Mouse (Mus musculus) hindbrain, embryonic 14.5 days (tissue): ENCODE results near the gene Skap1. TPM values are rescaled to one million over a fixed set of nuclear protein-coding genes. Genes with fewer than 3 reads are reported as not detected.
A peak's percentile ranks its signal among the peaks of the same experiment; 100 is the strongest.
"Not testable (repeated sequence)": the region's sequence is repeated elsewhere in the genome, so short reads cannot be mapped to it uniquely, and the experiment has no call there.

ENCODE experiments used
- ATAC-seq: fragments of 200-750 bp; cut with Nextera tagmentation; 2 replicates; pipeline ENCODE4 v1.8.0; 2017; ENCODE audit warnings: moderate number of reproducible peaks, mild to moderate bottlenecking, moderate TSS enrichment, moderate library complexity; ENCODE audit not compliant: low FRiP score
- DNase-seq: peaks from one replicate; pipeline ENCODE4 v3.0.0-alpha.2; 2015; ENCODE audit warnings: low spot score
- H3K27ac ChIP-seq: fragments of 300-500 bp; sonication (generic); 2 replicates; pipeline ENCODE4 v1.5.1; 2014; ENCODE audit warnings: mild to moderate bottlenecking, moderate library complexity
- H3K27me3 ChIP-seq: fragments of 300-500 bp; sonication (generic); 2 replicates; pipeline ENCODE4 v1.6.1; 2014; ENCODE audit warnings: mild to moderate bottlenecking, low read length, mixed read lengths; ENCODE audit not compliant: control insufficient read depth, insufficient read depth
- H3K36me3 ChIP-seq: fragments of 300-500 bp; sonication (generic); replicated peaks from 2 replicates; pipeline ENCODE4 v1.6.1; 2014; ENCODE audit not compliant: control insufficient read depth, insufficient read depth
- H3K4me1 ChIP-seq: fragments of 300-500 bp; sonication (generic); replicated peaks from 2 replicates; pipeline ENCODE4 v1.6.1; 2014; ENCODE audit warnings: antibody characterized with exemption, low read length, mixed read lengths; ENCODE audit not compliant: control insufficient read depth, insufficient read depth
- H3K4me2 ChIP-seq: fragments of 300-500 bp; sonication (generic); replicated peaks from 2 replicates; pipeline ENCODE4 v1.6.1; 2014; ENCODE audit warnings: mild to moderate bottlenecking, moderate library complexity
- H3K4me3 ChIP-seq: fragments of 300-500 bp; sonication (generic); replicated peaks from 2 replicates; pipeline ENCODE4 v1.5.1; 2014; ENCODE audit warnings: mild to moderate bottlenecking, low read length
- H3K9ac ChIP-seq: fragments of 300-500 bp; sonication (generic); 2 replicates; pipeline ENCODE4 v1.6.1; 2014
- H3K9me3 ChIP-seq: fragments of 300-500 bp; sonication (generic); 2 replicates; pipeline ENCODE4 v1.6.1; 2016; ENCODE audit warnings: low read length; ENCODE audit not compliant: control insufficient read depth
- WGBS: fragments of 180-500 bp; shearing (Covaris S2); extraction: QIAGEN DNeasy Blood & Tissue Kit; methylation state at CpG from one replicate; pipeline ENCODE4 v1.1.7; 2014; 5-methylcytosine and 5-hydroxymethylcytosine counted together
- polyA plus RNA-seq: library from polyadenylated mRNA; unstranded; fragments of >200 nt; fragmentation: Nextera tagmentation; extraction: Ambion mirVana; gene quantifications from 2 replicates; pipeline ENCODE4 v1.2.1, GENCODE M21; 2014

Skap1 gene
- polyA plus RNA-seq, 1 experiment from 2014 or later: 10.3 TPM

DNA sequence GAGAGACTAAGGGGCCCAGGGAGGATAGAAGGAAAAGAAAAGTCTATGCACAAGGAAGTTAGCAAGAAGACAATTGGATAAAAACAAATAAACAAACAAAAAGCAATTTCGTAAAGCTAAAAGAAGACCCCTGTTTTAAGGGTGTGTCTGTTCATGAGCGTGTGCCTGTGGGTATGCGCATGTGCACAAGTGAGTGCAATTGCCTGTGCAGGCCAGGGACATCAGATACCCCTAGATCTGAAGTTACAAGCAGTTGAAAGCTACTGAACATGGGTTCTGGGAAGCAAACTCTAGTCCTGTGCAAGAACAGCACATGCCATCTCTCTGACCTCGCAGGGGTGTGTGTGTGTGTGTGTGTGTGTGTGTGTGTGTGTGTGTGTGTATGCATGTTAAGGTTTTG, 233.1 kb downstream of the Skap1 start:
- H3K27ac ChIP-seq: no peak overlapping the region
- DNase-seq (no peak), ATAC-seq (no peak)
- no peak overlapping the region for H3K4me2 ChIP-seq
- H3K27me3 ChIP-seq: no peaks in the 10 kb centered on the region
- peaks cover 9% of the 10 kb centered on the region for H3K4me1 ChIP-seq
- no peaks in the 10 kb centered on the region for H3K9me3 ChIP-seq
- no peak overlapping the region for H3K4me3 ChIP-seq
- H3K36me3 ChIP-seq: no peaks in the 10 kb centered on the region
- 85% methylated on average over 4 of the region's 4 CpGs for WGBS
- no peak overlapping the region for H3K9ac ChIP-seq

DNA sequence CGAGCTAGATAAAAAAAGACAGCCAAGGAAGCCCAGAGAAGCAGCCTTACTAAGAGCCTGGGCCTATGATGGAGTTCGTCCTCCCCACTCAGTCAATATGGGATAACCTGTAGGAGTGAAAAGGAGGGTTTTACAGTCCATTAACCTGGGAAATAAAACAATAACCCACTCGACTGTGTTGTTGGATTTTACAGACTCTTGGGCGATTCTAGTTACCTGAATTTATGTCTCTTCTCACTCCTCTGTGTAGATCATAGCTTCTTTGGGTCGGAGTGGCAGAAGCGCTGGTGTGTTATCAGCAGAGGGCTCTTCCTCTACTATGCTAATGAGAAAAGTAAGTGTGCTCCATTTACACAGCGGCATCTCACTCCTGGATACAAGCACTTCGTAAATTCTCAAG, 239.4 kb downstream of the Skap1 start:
- 84% methylated on average over 8 of the region's 8 CpGs for WGBS
- H3K9ac ChIP-seq: no peak overlapping the region
- H3K9me3 ChIP-seq: no peaks in the 10 kb centered on the region
- H3K4me1 ChIP-seq: no peaks in the 10 kb centered on the region
- H3K27ac ChIP-seq: no peak overlapping the region
- H3K4me2 ChIP-seq: no peak overlapping the region
- H3K36me3 ChIP-seq: no peaks in the 10 kb centered on the region
- no peaks in the 10 kb centered on the region for H3K27me3 ChIP-seq
- ATAC-seq (no peak), DNase-seq (no peak)
- H3K4me3 ChIP-seq: no peak overlapping the region

DNA sequence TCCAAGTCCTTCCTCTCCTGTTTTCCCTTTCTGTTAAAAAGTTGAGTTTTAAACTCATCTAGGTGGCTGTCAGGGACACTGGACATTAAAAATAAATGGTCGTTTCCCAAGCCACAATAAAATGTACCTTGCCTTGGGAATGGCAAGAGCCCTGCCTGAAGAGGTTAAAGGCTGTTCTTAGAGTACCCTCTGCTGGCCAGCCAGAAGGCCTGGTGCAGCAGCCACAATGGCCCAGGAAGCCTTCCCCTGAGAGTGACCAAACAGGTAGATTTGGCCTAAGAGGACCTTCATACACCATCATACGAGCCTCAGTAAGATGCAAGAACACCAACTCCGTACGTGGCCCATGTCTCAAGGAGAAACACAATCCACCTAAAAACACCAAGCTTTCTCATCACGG, 246.9 kb downstream of the Skap1 start:
- H3K4me3 ChIP-seq: no peak overlapping the region
- H3K4me2 ChIP-seq: no peak overlapping the region
- no peak overlapping the region for H3K9ac ChIP-seq
- WGBS: 69% methylated on average over 5 of the region's 5 CpGs
- H3K27ac ChIP-seq: 0 out of 2 replicates have a peak overlapping the region, but pooled peaks have one; percentile 49
- no peaks in the 10 kb centered on the region for H3K9me3 ChIP-seq
- peaks cover 11% of the 10 kb centered on the region for H3K4me1 ChIP-seq
- no peaks in the 10 kb centered on the region for H3K36me3 ChIP-seq
- no peak for ATAC-seq
- no peaks in the 10 kb centered on the region for H3K27me3 ChIP-seq
- DNase-seq: no peak

DNA sequence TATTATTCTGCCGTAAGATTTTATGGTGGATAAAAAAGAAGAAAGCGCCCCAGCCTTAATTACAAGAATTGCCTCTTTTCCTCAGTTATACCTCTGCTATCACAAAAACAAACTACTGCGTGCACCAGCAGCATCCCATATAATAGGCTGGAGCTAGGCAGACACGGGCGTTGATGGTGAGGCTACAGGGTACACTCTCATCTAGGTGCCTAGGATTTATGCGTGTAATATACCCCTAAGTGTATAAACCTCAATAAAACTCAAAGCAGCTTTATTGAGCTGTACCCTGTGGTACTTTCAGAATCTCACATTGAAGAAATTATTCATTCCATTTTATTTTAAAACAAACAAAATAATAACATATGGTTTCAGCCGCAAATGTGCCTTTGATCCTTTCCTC, 247.3 kb downstream of the Skap1 start:
- DNase-seq: no peak
- no peaks in the 10 kb centered on the region for H3K9me3 ChIP-seq
- H3K36me3 ChIP-seq: no peaks in the 10 kb centered on the region
- peak overlapping the region; percentile 49; the same call in 1 of the 2 replicates for H3K27ac ChIP-seq
- ATAC-seq: no peak
- H3K4me3 ChIP-seq: no peak overlapping the region
- WGBS: 83% methylated on average over 7 of the region's 7 CpGs
- no peak overlapping the region for H3K9ac ChIP-seq
- H3K4me1 ChIP-seq: peaks cover 11% of the 10 kb centered on the region
- no peak overlapping the region for H3K4me2 ChIP-seq
- H3K27me3 ChIP-seq: no peaks in the 10 kb centered on the region

DNA sequence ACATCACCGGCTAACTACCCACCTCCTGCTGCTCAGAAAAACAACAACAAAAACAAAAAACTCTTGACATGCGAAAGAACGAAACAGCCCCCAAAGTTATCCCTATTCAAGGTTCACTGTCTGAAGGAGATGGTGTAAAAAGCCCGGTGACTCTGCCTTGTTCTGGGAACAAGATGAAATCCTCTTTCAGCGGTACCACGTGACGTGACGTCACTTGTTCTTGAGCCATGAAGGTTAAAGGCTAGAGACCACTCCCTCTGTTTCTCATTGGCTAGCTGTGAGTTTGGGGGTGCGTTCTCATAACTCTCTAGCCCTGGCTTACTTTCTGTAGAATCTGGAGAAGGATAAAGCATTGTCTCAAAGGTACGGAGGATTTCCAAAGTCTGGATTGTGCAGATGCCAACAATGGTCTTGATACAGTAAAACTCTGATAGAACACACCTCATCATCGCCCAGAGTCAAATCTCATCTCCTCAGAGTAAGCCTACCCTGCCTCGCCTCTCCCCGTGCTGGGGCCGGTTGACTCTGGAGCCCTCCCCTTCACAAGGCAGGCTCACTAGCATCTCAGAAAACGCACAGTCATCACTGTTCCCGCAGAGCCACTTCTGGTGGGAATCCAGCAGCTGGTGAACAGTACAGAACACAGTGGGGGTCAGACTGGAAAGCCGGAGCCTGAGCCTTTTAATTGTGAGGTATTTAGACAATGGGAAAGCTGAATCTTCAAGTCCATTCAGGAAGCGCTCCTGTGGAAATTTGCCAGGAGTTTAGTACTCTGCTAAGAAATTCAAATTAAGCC, 249.0 kb downstream of the Skap1 start:
- Histone ChIP-seq H3K4me1 (peaks cover 11% of the 10 kb centered on the region), H3K36me3 (no peaks in the 10 kb centered on the region), H3K4me2 (0 out of 2 replicates have a peak overlapping the region, but pooled peaks have one; percentile 6), H3K9ac (no peak overlapping the region), H3K4me3 (no peak overlapping the region), H3K27me3 (no peaks in the 10 kb centered on the region), H3K9me3 (no peaks in the 10 kb centered on the region), H3K27ac (peak overlapping the region; percentile 73)
- 45% methylated on average over 18 of the region's 18 CpGs for WGBS
- DNase-seq (peak; percentile 60), ATAC-seq (peak; percentile 31; the same call in 1 of the 2 replicates)

DNA sequence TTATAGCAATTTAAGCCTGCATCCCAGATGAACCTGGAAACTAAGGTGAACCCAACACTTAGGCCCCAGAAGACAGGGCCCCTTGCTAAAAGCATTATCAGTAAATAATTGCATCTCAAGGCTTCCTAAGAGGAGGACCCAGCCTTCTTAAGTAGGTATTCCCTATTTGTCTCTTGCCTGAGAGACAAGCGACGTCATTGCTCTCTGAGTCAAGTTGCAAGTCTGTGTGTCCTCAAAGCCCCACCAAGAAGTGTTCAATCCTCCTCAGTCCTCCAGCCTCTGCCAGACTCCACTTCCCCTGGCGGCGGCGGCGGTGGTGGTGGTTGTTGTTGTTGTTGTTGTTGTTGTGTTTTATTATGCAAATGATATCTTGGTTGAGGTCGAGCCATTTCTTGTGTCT, 249.6 kb downstream of the Skap1 start:
- H3K9ac ChIP-seq: no peak overlapping the region
- H3K4me2 ChIP-seq: no peak overlapping the region
- no peaks in the 10 kb centered on the region for H3K9me3 ChIP-seq
- no peaks in the 10 kb centered on the region for H3K36me3 ChIP-seq
- H3K4me1 ChIP-seq: peaks cover 11% of the 10 kb centered on the region
- H3K27ac ChIP-seq: peak overlapping the region; percentile 73
- WGBS: 54% methylated on average over 7 of the region's 7 CpGs
- no peak overlapping the region for H3K4me3 ChIP-seq
- ATAC-seq: no peak
- H3K27me3 ChIP-seq: no peaks in the 10 kb centered on the region
- no peak for DNase-seq

DNA sequence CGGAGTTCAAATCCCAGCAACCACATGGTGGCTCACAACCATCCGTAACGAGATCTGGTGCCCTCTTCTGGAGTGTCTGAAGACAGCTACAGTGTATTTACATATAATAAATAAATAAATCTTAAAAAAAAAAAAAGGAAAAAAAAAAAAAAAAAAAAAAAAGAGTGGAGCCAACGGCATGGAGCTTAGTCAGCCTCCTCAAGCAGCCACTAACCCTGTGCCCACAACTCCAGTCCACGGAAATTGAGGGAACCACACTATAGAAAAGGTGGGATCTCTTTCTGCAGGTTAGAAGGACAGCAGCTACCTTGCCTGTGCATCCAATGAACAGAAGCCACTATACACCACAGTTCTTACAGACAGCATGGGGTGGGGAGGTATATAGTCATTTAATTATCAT, 250.8 kb downstream of the Skap1 start:
- Histone ChIP-seq H3K4me1 (peaks cover 11% of the 10 kb centered on the region), H3K27ac (peak overlapping the region; percentile 66; the same call in 1 of the 2 replicates)
- H3K36me3 ChIP-seq, H3K9ac ChIP-seq, H3K4me2 ChIP-seq, H3K27me3 ChIP-seq, ATAC-seq, H3K9me3 ChIP-seq, H3K4me3 ChIP-seq, DNase-seq: not testable (repeated sequence)
- 83% methylated on average over 2 of the region's 5 CpGs for WGBS

DNA sequence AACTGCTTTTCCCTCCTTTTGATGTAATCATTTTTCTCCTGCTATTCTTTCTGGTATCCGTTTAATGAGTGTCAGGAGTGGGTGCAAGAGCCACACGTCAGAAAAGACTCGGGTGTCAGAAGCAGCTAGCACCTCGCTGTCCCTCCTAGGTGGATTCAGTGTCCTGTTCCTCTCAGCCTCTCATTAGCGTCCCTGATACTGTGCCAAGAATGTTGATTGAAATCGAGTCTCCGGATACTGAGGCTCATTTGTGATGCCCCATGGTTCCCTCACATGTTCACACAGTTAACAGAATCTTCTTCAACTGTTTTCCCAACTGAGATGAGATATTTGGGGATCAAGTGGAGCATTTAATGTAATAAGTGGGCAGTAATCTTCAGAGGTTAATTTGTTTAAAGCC, 254.2 kb downstream of the Skap1 start:
- 0 out of 2 replicates have a peak overlapping the region, but pooled peaks have one; percentile 40 for H3K27ac ChIP-seq

DNA sequence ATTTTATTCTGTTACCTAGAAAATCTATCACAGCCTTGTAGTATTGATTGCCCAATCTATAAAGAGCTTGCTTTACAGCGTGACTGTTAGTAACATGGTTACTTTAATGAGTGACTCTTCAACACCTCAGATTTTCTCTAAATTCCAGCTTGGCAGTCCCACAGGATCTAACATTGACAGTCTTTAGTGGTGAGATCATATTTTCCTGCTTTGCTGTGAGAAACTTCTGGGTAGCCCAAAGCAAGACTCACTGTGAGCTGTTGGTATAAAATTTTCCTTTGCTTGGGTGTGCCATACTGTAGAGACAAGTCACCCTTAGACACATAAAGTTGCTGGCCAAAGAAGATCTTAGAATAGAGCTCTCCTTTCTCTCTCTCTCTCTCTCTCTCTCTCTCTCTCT, 261.4 kb downstream of the Skap1 start:
- no peak for DNase-seq
- no peak overlapping the region for H3K9ac ChIP-seq
- H3K9me3 ChIP-seq: no peaks in the 10 kb centered on the region
- no peak overlapping the region for H3K4me3 ChIP-seq
- H3K36me3 ChIP-seq: no peaks in the 10 kb centered on the region
- H3K4me1 ChIP-seq: peaks cover 29% of the 10 kb centered on the region
- H3K27me3 ChIP-seq: no peaks in the 10 kb centered on the region
- WGBS: 71% methylated on average over 1 of the region's 1 CpGs
- no peak overlapping the region for H3K27ac ChIP-seq
- no peak for ATAC-seq
- no peak overlapping the region for H3K4me2 ChIP-seq

More for the DNA sequence above, 254.2 kb downstream of the Skap1 start:
- H3K27me3 ChIP-seq: no peaks in the 10 kb centered on the region
- ATAC-seq: no peak
- peaks cover 6% of the 10 kb centered on the region for H3K4me1 ChIP-seq
- 38% methylated on average over 7 of the region's 7 CpGs for WGBS
- no peak overlapping the region for H3K4me3 ChIP-seq
- H3K36me3 ChIP-seq: no peaks in the 10 kb centered on the region
- no peak overlapping the region for H3K9ac ChIP-seq
- no peak overlapping the region for H3K4me2 ChIP-seq
- H3K9me3 ChIP-seq: no peaks in the 10 kb centered on the region
- no peak for DNase-seq
